Mouse (Mus musculus): ENCODE data around the gene Mrps11. TPM values are rescaled to one million over a fixed set of nuclear protein-coding genes. Genes with fewer than 3 reads are reported as not detected.

The Mrps11 gene
- 54.2 and 65.7 TPM in 2 replicates for polyA plus RNA-seq (2015; fragmentation: Nextera tagmentation; extraction: Ambion mirVana)

DNA sequence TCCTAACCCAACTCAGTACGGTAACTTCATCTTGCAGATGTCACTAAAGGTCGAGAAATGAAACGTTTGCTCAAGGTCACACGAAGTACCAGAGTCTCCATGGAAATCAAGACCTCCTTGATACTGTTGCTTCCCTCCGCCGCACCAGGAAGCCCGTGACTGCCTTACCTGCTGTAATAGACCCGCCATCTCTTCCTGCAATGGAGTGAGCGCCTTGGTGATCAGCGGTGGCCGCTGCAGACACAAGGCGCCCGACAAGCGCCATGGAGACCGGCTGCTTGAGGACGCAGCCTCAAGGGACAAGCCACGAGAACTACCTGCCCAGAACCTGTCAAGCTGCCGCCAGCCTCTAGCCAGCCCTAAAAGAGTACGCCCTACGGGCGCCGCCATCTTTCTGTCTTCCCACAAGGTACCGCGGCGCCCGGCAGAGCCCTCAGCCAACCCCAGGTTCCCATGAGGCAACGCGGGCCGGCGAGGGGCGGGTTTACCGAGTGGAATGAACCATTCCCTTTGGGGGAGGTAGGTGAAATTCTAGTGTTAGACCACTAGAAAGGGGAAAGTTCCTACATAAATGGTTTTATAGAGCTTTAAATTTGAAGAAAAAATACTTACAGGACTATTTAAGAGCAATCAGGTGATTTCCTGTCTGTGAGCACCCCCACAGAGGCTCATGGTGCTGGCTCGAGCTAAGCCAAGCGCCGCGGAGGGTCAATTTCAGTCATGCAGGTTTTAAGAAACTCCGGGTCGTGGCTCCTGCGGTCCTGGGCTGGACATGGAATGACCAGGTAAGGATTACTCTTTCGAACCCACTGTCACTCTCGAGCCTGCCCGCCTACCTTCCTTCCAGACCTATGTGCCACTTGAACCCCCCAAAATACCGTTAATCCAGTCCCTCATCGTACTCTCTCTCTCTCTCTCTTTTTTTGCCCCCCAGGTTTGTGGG is at the start of gene Mrps11, which contains the start of gene Mrpl46:
Gene Mrps11 (plus strand): TSS at position 481 of the 943 bp plus-strand sequence.
Gene Mrpl46 (minus strand): TSS at position 893 of the 943 bp plus-strand sequence.
- H3K4me1 ChIP-seq, result peaks cover 22% of the 10 kb centered on the region
- under 1% methylated on average over 44 of the region's 44 CpGs for WGBS
- peak within 1 kb of the TSS; percentile 20 for H3K27ac ChIP-seq (replicated peaks)
- no peaks in the 10 kb centered on the region for H3K27me3 ChIP-seq (replicated peaks)
- H3K4me2 ChIP-seq, result peak within 1 kb of the TSS; percentile 76
- peak; percentile 90 for ATAC-seq (ENCODE audit: extremely low read depth, insufficient number of reproducible peaks, low FRiP score, low TSS enrichment)
- H3K4me3 ChIP-seq, result peak within 1 kb of the TSS; percentile 87
- peak within 1 kb of the TSS; percentile 92 for H3K9ac ChIP-seq
- H3K36me3 ChIP-seq, result peaks cover 39% of the 10 kb centered on the region
- H3K9me3 ChIP-seq, result no peaks in the 10 kb centered on the region

DNA sequence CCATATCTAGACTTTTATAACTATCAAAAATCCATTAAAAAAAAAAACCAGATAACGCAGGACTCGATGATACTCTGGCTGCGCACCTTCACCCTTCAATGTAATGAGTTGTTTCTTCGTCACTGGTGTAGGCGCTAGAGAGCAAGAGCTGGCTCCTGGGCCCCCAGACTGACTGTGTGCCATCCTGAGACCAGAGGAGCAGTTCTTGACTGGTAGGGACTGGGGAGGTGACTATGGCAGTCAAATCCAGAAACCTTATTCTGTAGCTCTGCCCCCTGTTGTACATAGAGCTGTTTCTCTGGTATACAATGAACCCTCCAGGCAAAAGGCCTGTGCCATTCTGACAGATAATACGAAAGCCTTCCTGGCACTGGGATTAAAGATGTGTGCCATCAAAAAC is 45.7 kb upstream of the Mrps11 start:
- Histone ChIP-seq H3K27me3 (replicated peaks) (no peaks in the 10 kb centered on the region), H3K9me3 (no peaks in the 10 kb centered on the region), H3K4me2 (no peak overlapping the region), H3K36me3 (no peaks in the 10 kb centered on the region), H3K27ac (replicated peaks) (no peak overlapping the region), H3K9ac (no peak overlapping the region), H3K4me3 (no peak overlapping the region), H3K4me1 (no peaks in the 10 kb centered on the region)
- ATAC-seq (ENCODE audit: extremely low read depth, insufficient number of reproducible peaks, low FRiP score, low TSS enrichment), result no peak
- 86% methylated on average over 6 of the region's 6 CpGs for whole genome bisulfite sequencing

DNA sequence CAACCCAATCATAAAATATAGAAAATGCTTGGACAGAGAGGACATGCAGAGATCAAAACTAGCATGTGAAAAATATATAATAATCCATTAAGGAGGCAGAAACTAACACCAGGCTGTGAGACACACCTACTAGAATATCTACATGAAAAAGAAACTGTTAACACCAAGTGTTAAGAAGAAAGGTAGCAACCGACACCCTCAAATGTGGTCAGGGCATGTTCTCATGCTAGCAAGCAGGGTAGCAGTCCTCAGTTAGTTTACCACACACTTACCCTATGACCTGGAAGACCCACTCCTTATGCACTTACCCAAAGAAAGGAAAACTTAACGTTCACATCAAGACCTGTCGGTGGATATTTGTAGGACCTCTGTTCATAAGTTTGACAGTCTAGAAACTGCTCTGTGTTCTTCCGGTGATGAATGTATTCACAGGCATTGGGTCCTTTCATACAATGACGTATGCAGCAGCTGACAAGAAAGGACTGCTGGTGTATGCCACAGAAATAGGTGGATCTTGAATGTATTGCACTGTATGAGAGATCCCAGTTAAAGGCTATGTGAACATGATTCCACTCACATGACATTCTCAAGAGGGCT is 45.2 kb upstream of the Mrps11 start, which contains the start of gene Ntrk3:
Gene Ntrk3 (minus strand): TSS at position 399 of the 597 bp plus-strand sequence.
- no peaks in the 10 kb centered on the region for H3K36me3 ChIP-seq
- no peak within 1 kb of the TSS for H3K27ac ChIP-seq (replicated peaks)
- no peak within 1 kb of the TSS for H3K4me3 ChIP-seq
- no peaks in the 10 kb centered on the region for H3K27me3 ChIP-seq (replicated peaks)
- H3K4me2 ChIP-seq, result no peak within 1 kb of the TSS
- no peak for ATAC-seq (ENCODE audit: extremely low read depth, insufficient number of reproducible peaks, low FRiP score, low TSS enrichment)
- H3K4me1 ChIP-seq, result no peaks in the 10 kb centered on the region
- WGBS, result 77% methylated on average over 5 of the region's 5 CpGs
- no peaks in the 10 kb centered on the region for H3K9me3 ChIP-seq
- H3K9ac ChIP-seq, result no peak within 1 kb of the TSS

DNA sequence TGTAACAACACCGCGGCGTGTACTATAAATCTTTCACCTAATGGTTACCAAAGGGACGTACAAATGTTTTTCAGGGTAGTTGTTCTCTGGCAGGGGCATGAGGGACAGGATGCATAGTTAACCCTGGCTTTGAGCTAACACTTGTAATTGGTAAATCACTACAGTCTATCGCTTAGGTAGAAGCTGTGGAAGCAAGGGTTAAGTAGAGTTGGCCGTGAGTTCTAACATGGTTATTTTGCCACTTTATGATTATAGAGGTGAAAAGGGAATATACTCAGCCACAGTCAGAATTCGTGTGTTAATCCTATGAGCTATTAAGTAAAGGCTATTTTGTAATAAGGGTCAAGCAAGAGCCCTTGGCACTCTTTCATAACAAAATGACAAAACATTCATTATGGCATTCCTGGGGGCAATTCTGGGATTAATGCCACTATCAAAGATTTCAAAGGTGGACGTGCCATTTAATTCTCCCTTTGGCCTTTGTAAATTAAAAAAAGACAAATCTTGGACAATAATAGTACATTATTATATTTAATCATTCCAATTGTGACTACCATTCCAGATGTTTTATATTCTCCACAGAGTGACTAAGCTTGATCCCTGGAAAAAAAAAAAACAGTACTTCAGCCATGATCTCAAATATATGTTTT is 43.4 kb upstream of the Mrps11 start:
- Histone ChIP-seq H3K36me3 (no peaks in the 10 kb centered on the region), H3K9me3 (no peaks in the 10 kb centered on the region), H3K4me2 (no peak overlapping the region), H3K9ac (no peak overlapping the region), H3K4me1 (no peaks in the 10 kb centered on the region), H3K4me3 (no peak overlapping the region), H3K27ac (replicated peaks) (no peak overlapping the region), H3K27me3 (replicated peaks) (no peaks in the 10 kb centered on the region)
- no peak for ATAC-seq (ENCODE audit: extremely low read depth, insufficient number of reproducible peaks, low FRiP score, low TSS enrichment)
- 82% methylated on average over 8 of the region's 8 CpGs for WGBS

DNA sequence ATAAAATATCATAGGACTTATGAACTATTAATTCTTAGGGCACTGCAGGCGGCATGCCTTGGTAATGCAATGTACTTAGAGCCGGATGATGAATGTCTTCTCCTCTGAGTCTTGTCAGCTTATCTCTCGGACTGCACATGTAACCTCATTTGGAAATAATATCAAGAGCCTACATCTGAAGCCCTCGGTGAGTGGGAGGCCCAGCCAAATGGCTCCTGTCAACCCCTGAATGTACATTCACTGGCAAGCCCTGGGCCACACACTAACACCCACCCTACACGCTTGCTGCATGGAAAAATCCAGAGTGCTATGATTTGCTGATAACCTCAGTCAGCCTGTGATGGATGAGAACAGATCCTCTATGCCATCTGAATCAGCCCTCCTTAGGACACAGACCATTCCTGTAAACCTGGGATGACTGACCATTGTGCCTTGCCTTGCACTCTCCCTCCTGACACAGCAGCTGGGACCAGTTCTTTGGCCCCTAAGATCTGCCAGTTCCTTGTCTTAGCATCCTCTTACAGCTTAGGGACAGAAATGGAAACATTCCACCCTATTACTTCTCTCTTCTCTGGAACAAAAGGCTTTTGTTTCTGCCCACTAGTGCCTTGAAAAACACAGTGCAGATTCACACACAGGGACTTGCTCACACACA is 39.1 kb upstream of the Mrps11 start:
- H3K4me1 ChIP-seq, result no peaks in the 10 kb centered on the region
- no peaks in the 10 kb centered on the region for H3K36me3 ChIP-seq
- no peak for ATAC-seq (ENCODE audit: extremely low read depth, insufficient number of reproducible peaks, low FRiP score, low TSS enrichment)
- H3K27ac ChIP-seq (replicated peaks), result no peak overlapping the region
- no peaks in the 10 kb centered on the region for H3K27me3 ChIP-seq (replicated peaks)
- no peak overlapping the region for H3K4me2 ChIP-seq
- no peaks in the 10 kb centered on the region for H3K9me3 ChIP-seq
- WGBS, result 40% methylated on average over 5 of the region's 5 CpGs
- no peak overlapping the region for H3K4me3 ChIP-seq
- no peak overlapping the region for H3K9ac ChIP-seq

DNA sequence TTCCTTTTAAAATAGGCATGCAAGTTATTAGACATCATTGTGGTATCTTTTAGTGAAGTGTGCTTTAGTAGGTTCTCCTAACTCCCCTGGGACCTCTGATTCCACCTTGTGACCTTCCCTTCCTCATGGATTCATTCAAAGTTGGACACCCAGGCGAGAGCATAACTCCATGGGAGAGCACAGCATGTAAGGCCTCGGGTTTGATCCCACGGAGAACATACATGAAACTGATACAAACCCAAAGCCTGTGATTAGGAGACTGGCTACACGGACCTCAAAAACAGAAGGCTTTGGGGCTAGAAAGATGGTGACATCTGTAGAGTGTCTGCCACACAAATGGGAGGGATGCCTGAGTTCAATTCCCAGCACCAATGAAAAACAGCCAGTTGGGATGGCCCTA is 30.0 kb upstream of the Mrps11 start:
- H3K27ac ChIP-seq (replicated peaks), result no peak overlapping the region
- WGBS, result 76% methylated on average over 4 of the region's 4 CpGs
- H3K4me2 ChIP-seq, result no peak overlapping the region
- H3K27me3 ChIP-seq (replicated peaks), result no peaks in the 10 kb centered on the region
- no peaks in the 10 kb centered on the region for H3K36me3 ChIP-seq
- no peak overlapping the region for H3K9ac ChIP-seq
- H3K9me3 ChIP-seq, result no peaks in the 10 kb centered on the region
- no peak for ATAC-seq (ENCODE audit: extremely low read depth, insufficient number of reproducible peaks, low FRiP score, low TSS enrichment)
- H3K4me1 ChIP-seq, result no peaks in the 10 kb centered on the region
- no peak overlapping the region for H3K4me3 ChIP-seq

DNA sequence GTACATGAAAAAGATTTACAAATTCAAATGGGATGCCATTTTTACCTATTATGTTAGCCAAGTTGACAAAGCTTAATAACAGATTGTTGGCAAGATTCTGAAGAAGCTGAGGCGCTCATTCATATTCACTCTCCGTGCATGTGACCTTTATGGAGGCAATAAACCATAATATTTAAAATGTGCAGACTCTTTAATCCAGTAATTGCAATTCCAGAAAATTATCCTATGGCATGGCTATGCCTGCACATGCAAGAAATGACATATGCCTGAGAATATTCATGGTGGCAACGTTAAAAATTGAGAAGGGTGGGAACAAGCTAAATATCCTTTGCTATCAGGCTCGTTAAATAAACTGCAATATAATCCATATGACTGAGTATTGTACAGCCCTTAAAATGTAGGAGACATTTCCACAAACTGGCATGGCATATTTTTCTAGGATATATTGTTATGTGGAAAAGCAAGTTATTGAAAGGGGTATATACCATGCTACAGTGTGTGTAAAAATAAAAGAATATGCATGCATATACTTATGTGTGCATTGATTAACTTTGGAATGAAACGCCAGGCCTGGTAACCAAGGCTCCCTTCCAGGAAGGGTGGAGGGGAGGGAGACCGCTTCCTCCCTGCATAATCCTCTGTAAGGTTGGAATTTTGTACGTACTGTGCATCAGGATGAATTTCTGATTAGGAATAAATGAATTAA is 29.0 kb upstream of the Mrps11 start:
- Histone ChIP-seq H3K4me1 (no peaks in the 10 kb centered on the region), H3K9me3 (no peaks in the 10 kb centered on the region), H3K27me3 (replicated peaks) (no peaks in the 10 kb centered on the region), H3K4me3 (no peak overlapping the region), H3K36me3 (no peaks in the 10 kb centered on the region), H3K27ac (replicated peaks) (no peak overlapping the region), H3K9ac (no peak overlapping the region), H3K4me2 (no peak overlapping the region)
- ATAC-seq (ENCODE audit: extremely low read depth, insufficient number of reproducible peaks, low FRiP score, low TSS enrichment), result no peak
- WGBS, result 72% methylated on average over 7 of the region's 7 CpGs

DNA sequence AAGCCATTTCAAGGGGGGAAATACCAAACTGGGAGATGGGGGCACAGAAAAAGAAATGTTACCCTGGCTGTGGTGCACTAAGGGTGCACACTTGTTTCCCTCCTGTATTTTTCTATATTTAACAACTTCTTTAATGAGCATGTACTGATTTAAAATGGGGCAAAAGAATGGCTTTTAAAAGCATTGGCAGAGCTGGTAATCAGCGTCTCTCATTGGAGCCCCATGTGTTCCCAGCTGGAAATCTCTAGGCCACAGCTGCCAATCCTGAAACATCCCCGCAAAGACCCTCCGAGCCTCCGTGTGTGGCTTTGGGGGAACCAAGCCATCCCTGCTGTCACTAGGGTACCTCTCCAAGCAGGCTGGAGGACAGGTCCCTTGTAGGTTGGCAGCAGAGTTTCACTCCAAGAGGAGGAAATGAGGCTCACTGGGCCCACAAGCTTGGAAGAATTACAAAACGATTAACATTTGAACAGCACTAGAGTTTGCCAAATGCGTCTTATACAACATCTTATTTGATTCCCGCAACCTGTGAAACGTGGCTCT is 28.4 kb upstream of the Mrps11 start:
- Histone ChIP-seq H3K9ac (no peak overlapping the region), H3K36me3 (no peaks in the 10 kb centered on the region), H3K4me2 (no peak overlapping the region), H3K27ac (replicated peaks) (no peak overlapping the region), H3K27me3 (replicated peaks) (no peaks in the 10 kb centered on the region), H3K9me3 (no peaks in the 10 kb centered on the region), H3K4me1 (no peaks in the 10 kb centered on the region), H3K4me3 (no peak overlapping the region)
- no peak for ATAC-seq (ENCODE audit: extremely low read depth, insufficient number of reproducible peaks, low FRiP score, low TSS enrichment)
- WGBS, result 52% methylated on average over 8 of the region's 8 CpGs

DNA sequence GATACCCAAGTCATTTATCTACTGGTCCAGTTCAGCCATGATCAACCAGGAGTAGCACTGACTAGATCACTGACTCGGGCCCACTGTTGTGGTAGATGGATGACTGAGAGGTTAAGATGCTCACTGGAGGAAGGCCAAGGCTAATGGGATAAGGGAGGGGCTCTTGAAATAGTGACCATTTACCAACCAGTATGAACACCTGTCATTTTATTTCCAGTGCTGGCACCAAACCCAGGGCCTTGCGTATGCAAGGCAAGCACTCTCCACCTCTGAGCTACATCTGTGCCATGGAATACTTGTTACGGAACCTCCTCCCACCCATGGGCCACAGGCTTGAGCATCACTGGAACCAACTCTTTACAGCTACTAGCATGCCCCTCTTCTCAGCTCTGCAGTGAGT is 19.1 kb upstream of the Mrps11 start:
- Histone ChIP-seq H3K4me2 (no peak overlapping the region), H3K4me3 (no peak overlapping the region), H3K4me1 (no peaks in the 10 kb centered on the region), H3K36me3 (no peaks in the 10 kb centered on the region), H3K27me3 (replicated peaks) (peaks cover 22% of the 10 kb centered on the region), H3K9me3 (no peaks in the 10 kb centered on the region), H3K9ac (no peak overlapping the region), H3K27ac (replicated peaks) (no peak overlapping the region)
- ATAC-seq (ENCODE audit: extremely low read depth, insufficient number of reproducible peaks, low FRiP score, low TSS enrichment), result no peak
- 87% methylated on average over 3 of the region's 3 CpGs for WGBS

DNA sequence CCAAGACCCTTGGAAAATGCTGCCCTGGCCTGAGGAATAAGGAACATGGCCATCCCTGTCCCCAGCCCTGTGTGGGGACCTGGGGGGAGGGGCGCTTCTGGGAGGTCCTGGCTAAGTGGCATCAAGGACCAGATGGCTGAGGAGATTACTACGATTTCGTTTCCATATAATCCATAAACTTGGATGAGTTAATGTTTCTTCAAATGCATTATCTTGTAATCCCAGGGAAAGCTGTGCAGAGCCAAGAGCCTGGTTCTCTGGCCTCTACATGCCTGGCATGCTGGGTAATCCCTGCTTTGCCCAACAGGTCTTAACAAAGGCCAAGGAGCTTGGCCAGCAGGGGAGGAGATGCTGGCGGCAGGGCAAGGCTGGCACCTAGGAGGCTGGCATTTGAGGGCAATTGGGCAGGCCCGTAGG is 17.7 kb upstream of the Mrps11 start:
- H3K4me2 ChIP-seq, result no peak overlapping the region
- no peaks in the 10 kb centered on the region for H3K36me3 ChIP-seq
- no peak for ATAC-seq (ENCODE audit: extremely low read depth, insufficient number of reproducible peaks, low FRiP score, low TSS enrichment)
- H3K9me3 ChIP-seq, result no peaks in the 10 kb centered on the region
- peaks cover 25% of the 10 kb centered on the region for H3K27me3 ChIP-seq (replicated peaks)
- H3K4me3 ChIP-seq, result no peak overlapping the region
- no peak overlapping the region for H3K9ac ChIP-seq
- H3K27ac ChIP-seq (replicated peaks), result no peak overlapping the region
- H3K4me1 ChIP-seq, result no peaks in the 10 kb centered on the region
- 67% methylated on average over 5 of the region's 5 CpGs for WGBS
